Mouse (Mus musculus) CH12.LX (cell line): ENCODE data around the gene Fbxo47. TPM values are rescaled to one million over a fixed set of nuclear protein-coding genes. Genes with fewer than 3 reads are reported as not detected.

Experiments used
- DNase-seq: peaks from one replicate; pipeline ENCODE4 v3.0.0-alpha.2; 2013; ENCODE audit errors: extremely low read depth
- H3K27ac ChIP-seq: 2 replicates; pipeline ENCODE4 v1.5.1; 2012; ENCODE audit warnings: low read depth, mild to moderate bottlenecking, control low read depth, moderate library complexity; ENCODE audit not compliant: insufficient read depth
- H3K27me3 ChIP-seq: replicated peaks from 2 replicates; pipeline ENCODE3; 2012; ENCODE audit warnings: inconsistent platforms
- H3K36me3 ChIP-seq, 2 experiments: replicated peaks in 1 of 2; 2 replicates each; pipeline versions ENCODE3 to v1.6.1; 2012; ENCODE audit warnings: inconsistent platforms in 1 of 2, low read length in 1 of 2, mild to moderate bottlenecking in 1 of 2, mixed read lengths in 1 of 2, moderate library complexity in 1 of 2; ENCODE audit not compliant: control insufficient read depth in 1 of 2, insufficient read depth in 1 of 2
- H3K4me1 ChIP-seq, 2 experiments: 2 replicates each; pipeline ENCODE4 v1.6.1; 2012; ENCODE audit warnings: inconsistent platforms in 1 of 2, moderate library complexity in 1 of 2; ENCODE audit not compliant: insufficient read depth in 2 of 2, control insufficient read depth in 1 of 2
- H3K4me2 ChIP-seq: 2 replicates; pipeline ENCODE4 v1.6.1; 2012; ENCODE audit warnings: low read depth, mild to moderate bottlenecking, control low read depth; ENCODE audit not compliant: poor library complexity, insufficient read depth, severe bottlenecking
- H3K4me3 ChIP-seq, 3 experiments: fragments of 150-350 bp in 1 of 3; sonication (generic) in 1 of 3; replicated peaks in 1 of 3; 2 replicates each; pipeline versions ENCODE3 to v1.5.1; 2011 to 2012; ENCODE audit warnings: low read depth in 2 of 3, low read length in 2 of 3, mild to moderate bottlenecking in 2 of 3, moderate library complexity in 2 of 3, control low read depth in 1 of 3, improper control_type of control experiment in 1 of 3, inconsistent platforms in 1 of 3, mixed read lengths in 1 of 3; ENCODE audit not compliant: poor library complexity in 1 of 3
- H3K79me2 ChIP-seq: replicated peaks from 2 replicates; pipeline ENCODE4 v1.6.1; 2012; ENCODE audit warnings: mild to moderate bottlenecking, moderate library complexity; ENCODE audit not compliant: control insufficient read depth, poor library complexity, insufficient read depth, severe bottlenecking; ENCODE audit errors: extremely low read depth
- H3K9ac ChIP-seq: 2 replicates; pipeline ENCODE4 v1.6.1; 2012; ENCODE audit warnings: low read depth, mild to moderate bottlenecking, control low read depth, moderate library complexity; ENCODE audit not compliant: insufficient read depth
- H3K9me3 ChIP-seq: replicated peaks from 2 replicates; pipeline ENCODE3; 2012; ENCODE audit warnings: low read length, inconsistent platforms, mixed read lengths
- BHLHE40 ChIP-seq: IDR thresholded peaks from 2 replicates; pipeline ENCODE4 v1.6.1; 2011; ENCODE audit warnings: mild to moderate bottlenecking, low read depth, low read length, improper control_type of control experiment
- CHD1 ChIP-seq: IDR thresholded peaks from 2 replicates; pipeline ENCODE4 v1.6.1; 2012; ENCODE audit warnings: low read depth, low read length, improper control_type of control experiment, inconsistent platforms
- CHD2 ChIP-seq: IDR thresholded peaks from 2 replicates; pipeline ENCODE4 v1.6.1; 2011; ENCODE audit warnings: low read length, improper control_type of control experiment
- E2F4 ChIP-seq: IDR thresholded peaks from 2 replicates; pipeline ENCODE4 v1.6.1; 2011; ENCODE audit warnings: low read depth, low read length, improper control_type of control experiment; ENCODE audit not compliant: insufficient replicate concordance
- ELF1 ChIP-seq: IDR thresholded peaks from 2 replicates; pipeline ENCODE4 v1.6.1; 2014; ENCODE audit warnings: low read depth, mild to moderate bottlenecking, inconsistent platforms, low read length, improper control_type of control experiment
- EP300 ChIP-seq: IDR thresholded peaks from 2 replicates; pipeline ENCODE4 v1.6.1; 2011; ENCODE audit warnings: low read length, improper control_type of control experiment
- ETS1 ChIP-seq: conservative IDR thresholded peaks from 2 replicates; pipeline ENCODE4 v1.6.1; 2012; ENCODE audit warnings: low read depth, mild to moderate bottlenecking, inconsistent platforms, low read length, improper control_type of control experiment, moderate library complexity
- HCFC1 ChIP-seq: IDR thresholded peaks from 2 replicates; pipeline ENCODE4 v1.6.1; 2012; ENCODE audit warnings: low read depth, mild to moderate bottlenecking, inconsistent platforms, low read length, improper control_type of control experiment
- IRF4 ChIP-seq: IDR thresholded peaks from 2 replicates; pipeline ENCODE4 v1.6.1; 2014; ENCODE audit warnings: low read depth, mild to moderate bottlenecking, inconsistent platforms, low read length, improper control_type of control experiment
- JUND ChIP-seq: conservative IDR thresholded peaks from 2 replicates; pipeline ENCODE4 v1.6.1; 2011; ENCODE audit warnings: low read depth, low read length, improper control_type of control experiment
- KAT2A ChIP-seq: IDR thresholded peaks from 2 replicates; pipeline ENCODE4 v1.6.1; 2012; ENCODE audit warnings: low read length, improper control_type of control experiment, inconsistent platforms; ENCODE audit not compliant: insufficient replicate concordance
- MAX ChIP-seq: IDR thresholded peaks from 2 replicates; pipeline ENCODE4 v1.6.1; 2011; ENCODE audit warnings: low read length, improper control_type of control experiment
- MAZ ChIP-seq: IDR thresholded peaks from 2 replicates; pipeline ENCODE4 v1.6.1; 2012; ENCODE audit warnings: low read depth, mild to moderate bottlenecking, inconsistent platforms, low read length, improper control_type of control experiment, moderate library complexity
- MEF2A ChIP-seq: IDR thresholded peaks from 2 replicates; pipeline ENCODE4 v1.6.1; 2014; ENCODE audit warnings: low read depth, mild to moderate bottlenecking, inconsistent platforms, low read length, improper control_type of control experiment, borderline replicate concordance
- MXI1 ChIP-seq: IDR thresholded peaks from 2 replicates; pipeline ENCODE4 v1.6.1; 2011; ENCODE audit warnings: mild to moderate bottlenecking, low read depth, low read length, improper control_type of control experiment
- MYC ChIP-seq: IDR thresholded peaks from 2 replicates; pipeline ENCODE4 v1.6.1; 2011; ENCODE audit warnings: low read depth, mild to moderate bottlenecking, improper control_type of control experiment, low read length
- NELFE ChIP-seq: IDR thresholded peaks from 2 replicates; pipeline ENCODE4 v1.6.1; 2011; ENCODE audit warnings: low read depth, low read length, improper control_type of control experiment
- NRF1 ChIP-seq: IDR thresholded peaks from 2 replicates; pipeline ENCODE4 v1.6.1; 2014; ENCODE audit warnings: low read depth, mild to moderate bottlenecking, inconsistent platforms, low read length, improper control_type of control experiment, moderate library complexity
- POLR2A ChIP-seq: IDR thresholded peaks from 2 replicates; pipeline ENCODE4 v1.6.1; 2011; ENCODE audit warnings: low read depth, mild to moderate bottlenecking, improper control_type of control experiment, low read length
- POLR2AphosphoS2 ChIP-seq: IDR thresholded peaks from 2 replicates; pipeline ENCODE4 v1.6.1; 2011; ENCODE audit warnings: low read depth, low read length, improper control_type of control experiment
- RAD21 ChIP-seq: IDR thresholded peaks from 2 replicates; pipeline ENCODE4 v1.6.1; 2011; ENCODE audit warnings: low read depth, mild to moderate bottlenecking, low read length, improper control_type of control experiment, moderate library complexity
- RCOR1 ChIP-seq: conservative IDR thresholded peaks from 2 replicates; pipeline ENCODE4 v1.6.1; 2012; ENCODE audit warnings: low read depth, mild to moderate bottlenecking, inconsistent platforms, low read length, improper control_type of control experiment
- SIN3A ChIP-seq: IDR thresholded peaks from 2 replicates; pipeline ENCODE4 v1.6.1; 2012; ENCODE audit warnings: low read length, improper control_type of control experiment, inconsistent platforms
- SMC3 ChIP-seq: IDR thresholded peaks from 2 replicates; pipeline ENCODE4 v1.6.1; 2011; ENCODE audit warnings: low read depth, low read length, improper control_type of control experiment
- TBP ChIP-seq: conservative IDR thresholded peaks from 2 replicates; pipeline ENCODE4 v1.6.1; 2011; ENCODE audit warnings: low read depth, low read length, improper control_type of control experiment
- TCF12 ChIP-seq: IDR thresholded peaks from 2 replicates; pipeline ENCODE4 v1.6.1; 2014; ENCODE audit warnings: low read depth, mild to moderate bottlenecking, inconsistent platforms, low read length, improper control_type of control experiment
- UBTF ChIP-seq: IDR thresholded peaks from 2 replicates; pipeline ENCODE4 v1.6.1; 2012; ENCODE audit warnings: low read depth, mild to moderate bottlenecking, inconsistent platforms, low read length, improper control_type of control experiment, moderate library complexity
- USF2 ChIP-seq: conservative IDR thresholded peaks from 2 replicates; pipeline ENCODE4 v1.6.1; 2011; ENCODE audit warnings: low read depth, low read length, improper control_type of control experiment
- ZC3H11A ChIP-seq: IDR thresholded peaks from 2 replicates; pipeline ENCODE4 v1.6.1; 2012; ENCODE audit warnings: low read depth, mild to moderate bottlenecking, inconsistent platforms, low read length, improper control_type of control experiment
- ZKSCAN1 ChIP-seq: IDR thresholded peaks from 2 replicates; pipeline ENCODE4 v1.6.1; 2012; ENCODE audit warnings: low read depth, inconsistent platforms, low read length, improper control_type of control experiment, borderline replicate concordance
- ZMIZ1 ChIP-seq: IDR thresholded peaks from 2 replicates; pipeline ENCODE4 v1.6.1; 2012; ENCODE audit warnings: low read depth, mild to moderate bottlenecking, inconsistent platforms, low read length, improper control_type of control experiment
- ZNF384 ChIP-seq: IDR thresholded peaks from 2 replicates; pipeline ENCODE4 v1.6.1; 2012; ENCODE audit warnings: low read depth, low read length, improper control_type of control experiment, inconsistent platforms
- dilution Hi-C: fragments of 300-500 bp; cut with MboI; formaldehyde crosslinking; loops from 2 replicates; pipeline ENCODE4 v1.14.3; 2020; ENCODE audit warnings: low sequenced_read_pairs; ENCODE audit not compliant: extremely low pct_unique_long_range_greater_than_20kb, extremely low pct_ligation_motif_present
- in situ Hi-C: fragments of 300-500 bp; cut with MboI; formaldehyde crosslinking; loops from 3 replicates; pipeline ENCODE4 v1.14.3; 2019; ENCODE audit warnings: low sequenced_read_pairs, low pct_ligation_motif_present, low pct_unique_long_range_greater_than_20kb, mixed read lengths
- polyA plus RNA-seq: library from polyadenylated mRNA; unstranded; fragments of >175 nt; gene quantifications from 2 replicates; pipeline ENCODE4 v1.2.1, GENCODE M21; 2012; ENCODE audit warnings: low read depth; ENCODE audit not compliant: insufficient read length
- total RNA-seq, 2 experiments: library from RNA; depleted of rRNA; stranded (reverse); fragments of 300-350 nt in 1 of 2; fragments of >200 nt in 1 of 2; gene quantifications; 2 replicates each; pipeline ENCODE4 v1.2.3; 2012 to 2014

Gene Fbxo47
- total and polyA plus RNA-seq, 3 experiments: 1.1 to 3.0 (median 2.0) TPM

DNA sequence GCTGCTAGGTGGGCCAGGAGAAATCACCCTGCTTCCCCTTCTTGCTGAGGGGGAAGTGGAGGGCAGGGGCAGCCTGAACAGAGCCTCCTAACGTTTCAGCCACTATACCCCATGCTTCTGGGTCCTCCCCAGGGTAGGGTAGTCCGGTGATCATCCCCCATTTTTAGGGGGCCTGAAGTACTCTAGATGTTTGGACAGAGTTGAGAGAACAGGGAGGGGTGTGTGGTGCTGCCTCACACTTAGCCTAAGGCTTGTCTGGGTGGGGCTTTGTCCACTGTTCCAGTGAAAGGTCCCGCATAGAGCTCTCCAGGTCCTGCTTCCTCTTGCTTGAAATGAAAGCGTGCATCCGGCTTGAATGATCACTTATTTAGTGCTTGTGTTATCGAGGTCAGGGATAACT lies 53.5 kb downstream of the Fbxo47 start:
- no peak overlapping the region; the same call in 1 of the 2 replicates for H3K27ac ChIP-seq
- H3K36me3 ChIP-seq: peaks cover 14 to 71% of the 10 kb centered on the region in 2 experiments
- no peak overlapping the region for H3K4me3 ChIP-seq
- no peak for DNase-seq
- H3K4me1 ChIP-seq: peaks cover 15 to 35% of the 10 kb centered on the region in 2 experiments
- no peak overlapping the region for H3K9ac ChIP-seq
- H3K9me3 ChIP-seq: no peaks in the 10 kb centered on the region
- H3K79me2 ChIP-seq: no peaks in the 10 kb centered on the region
- H3K27me3 ChIP-seq: no peaks in the 10 kb centered on the region
- dilution Hi-C loops: no loop called here
- in situ Hi-C loops: no loop called here
- no peak overlapping the region for H3K4me2 ChIP-seq
- TF ChIP-seq RCOR1 (no peak), TCF12 (no peak), ZKSCAN1 (no peak), ZNF384 (no peak), ETS1 (no peak), POLR2AphosphoS2 (no peak), MAZ (no peak)

- Histone ChIP-seq H3K4me3 (no peak overlapping the region), H3K27me3 (no peaks in the 10 kb centered on the region), H3K9ac (no peak overlapping the region), H3K9me3 (no peaks in the 10 kb centered on the region), H3K79me2 (no peaks in the 10 kb centered on the region), H3K36me3 (peaks cover 19 to 71% of the 10 kb centered on the region in 2 experiments), H3K4me2 (no peak overlapping the region), H3K27ac (no peak overlapping the region; the same call in 1 of the 2 replicates), H3K4me1 (peaks cover 15 to 39% of the 10 kb centered on the region in 2 experiments)
- dilution Hi-C loops (no loop called here), in situ Hi-C loops (no loop called here)
- peak; percentile 87 for DNase-seq
- TF ChIP-seq MAZ (no peak), MXI1 (no peak), USF2 (no peak), NRF1 (no peak), MAX (peak; percentile 63; the same call in 1 of the 2 replicates), CHD1 (no peak), BHLHE40 (peak; percentile 93), IRF4 (no peak), KAT2A (no peak), JUND (no peak), NELFE (no peak), UBTF (no peak; the same call in 1 of the 2 replicates), CHD2 (no peak), TBP (no peak), ZMIZ1 (no peak), RAD21 (no peak), POLR2A (peak; percentile 32; the same call in 1 of the 2 replicates), SMC3 (no peak), ZNF384 (no peak), MEF2A (no peak), ELF1 (peak; percentile 49; the same call in 1 of the 2 replicates), ZC3H11A (no peak), POLR2AphosphoS2 (no peak), MYC (no peak), ZKSCAN1 (no peak), SIN3A (no peak), E2F4 (no peak), HCFC1 (no peak), EP300 (peak; percentile 47; the same call in 1 of the 2 replicates)
Observed at GRCm38 (mm10) chr11:97829913-97830476, 54.0 kb downstream of the Fbxo47 start.
